Mouse (Mus musculus): ENCODE data around the gene Cyp19a1. TPM values are rescaled to one million over a fixed set of nuclear protein-coding genes. Genes with fewer than 3 reads are reported as not detected.

The Cyp19a1 gene
- total and polyA plus RNA-seq, 3 experiments, result not detected

DNA sequence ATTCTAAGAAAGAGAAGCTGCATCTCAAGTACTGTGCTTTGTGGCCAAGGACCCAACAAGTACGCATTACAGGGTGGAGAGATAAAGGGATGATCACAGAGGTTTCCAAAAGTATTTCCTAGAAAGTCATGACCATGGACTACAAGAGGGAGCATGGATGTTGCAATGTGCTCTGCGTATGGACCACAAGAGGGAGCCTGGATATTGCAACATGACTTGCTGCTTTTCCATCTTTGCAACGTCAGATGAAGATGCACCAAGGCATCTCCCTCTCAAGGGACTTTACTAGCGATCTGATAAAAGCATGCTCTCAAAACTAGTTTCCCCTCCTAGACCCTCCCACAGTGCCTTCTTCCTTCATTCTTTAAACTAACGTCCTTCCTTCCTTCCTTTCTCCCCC lies 98.4 kb downstream of the Cyp19a1 start:
- no peak for DNase-seq

DNA sequence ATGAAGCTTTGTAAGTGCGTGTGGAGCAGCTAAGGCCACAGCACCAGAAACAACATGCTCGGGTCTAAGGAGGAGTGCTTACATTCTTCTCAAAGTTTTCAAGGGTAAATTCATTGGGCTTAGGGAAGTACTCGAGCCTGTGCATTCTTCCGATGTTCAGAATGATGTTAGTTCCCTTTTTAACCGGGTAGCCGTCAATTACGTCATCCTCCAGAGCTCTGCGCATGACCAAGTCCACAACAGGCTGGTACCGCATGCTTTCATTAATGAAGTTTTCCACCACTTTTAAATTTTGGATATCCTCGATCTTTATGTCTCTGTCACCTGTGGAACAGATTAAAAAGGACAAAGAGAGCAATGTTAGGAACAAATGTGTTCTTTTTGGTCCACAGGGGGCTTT lies 99.5 kb downstream of the Cyp19a1 start:
- no peak for DNase-seq

DNA sequence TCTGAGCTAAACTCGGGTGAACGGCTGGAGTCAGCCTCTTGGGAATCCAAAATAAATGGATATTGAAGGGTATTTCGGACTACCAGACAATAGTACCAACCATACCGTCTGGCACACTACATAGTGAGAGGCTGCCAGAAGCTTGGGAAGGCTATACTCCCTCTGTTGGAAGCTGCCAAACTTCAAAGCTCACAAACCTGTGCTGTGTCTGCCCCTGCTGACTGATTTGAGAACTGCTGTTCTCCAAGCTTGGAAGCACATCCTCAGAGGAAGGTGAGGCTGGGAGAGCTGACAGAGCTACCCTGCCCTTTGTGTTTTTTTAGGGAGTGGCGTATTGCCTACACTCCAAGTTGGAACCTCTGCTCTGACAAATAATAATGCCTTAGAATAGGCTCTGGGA lies 104.8 kb downstream of the Cyp19a1 start:
- DNase-seq, result peak; percentile 13

DNA sequence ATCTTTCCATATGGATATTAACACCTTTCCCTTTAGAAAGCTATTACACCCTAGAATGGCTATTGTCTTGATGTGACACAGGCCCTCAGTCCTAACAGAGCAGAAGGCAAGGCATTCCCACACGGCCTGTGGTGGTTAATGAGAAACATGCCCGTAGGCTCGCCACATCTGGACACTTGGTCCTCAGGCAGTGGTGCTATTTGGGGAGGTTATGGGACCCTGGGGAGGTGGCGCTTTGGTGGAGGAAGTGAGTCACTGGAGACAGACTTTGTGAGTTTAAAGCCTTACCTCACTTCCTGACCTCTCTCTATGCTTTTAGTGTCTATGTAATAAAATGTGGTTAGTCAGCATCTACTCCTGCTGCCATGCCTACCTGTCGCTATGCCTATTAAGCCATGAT lies 114.2 kb downstream of the Cyp19a1 start:
- no peak for DNase-seq

DNA sequence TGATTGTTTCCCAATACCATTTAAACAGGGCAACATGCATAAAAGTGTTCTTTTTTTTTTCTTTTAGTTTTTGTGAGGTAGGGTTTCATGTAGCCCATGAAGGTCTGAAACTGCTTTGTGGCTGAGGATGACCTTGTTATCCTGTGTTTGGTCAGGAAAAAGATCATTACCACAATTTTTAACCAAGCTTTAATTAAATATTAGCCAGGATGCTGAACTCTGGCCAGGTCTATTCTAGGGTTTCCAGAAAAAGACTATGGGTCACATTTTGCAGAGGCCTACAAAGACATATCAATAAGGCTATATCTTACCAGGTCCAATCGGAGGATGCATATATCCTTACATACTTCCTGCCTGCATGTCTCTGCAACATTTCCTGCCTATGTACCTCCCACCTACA lies 128.7 kb downstream of the Cyp19a1 start:
- no peak for DNase-seq

Other genes starting within 250 kb of the Cyp19a1 start
- gene Tnfaip8l3, start 199.7 kb downstream of the Cyp19a1 start, total RNA-seq (2021), result 1 to 10 TPM in 1 of 2 experiments, under 1 TPM in 1; 0.09 to 1.0 TPM
- gene Tnfaip8l3, start 199.7 kb downstream of the Cyp19a1 start, polyA plus RNA-seq (2012; rRNA removed), result 0.04 and 0.06 TPM in 2 replicates
- gene Gldn, start 18.4 kb upstream of the Cyp19a1 start, total RNA-seq (2021), result 1 to 10 TPM; 5.5 to 7.5 TPM
- 0.88 and 1.1 TPM in 2 replicates for gene Gldn, start 18.4 kb upstream of the Cyp19a1 start, polyA plus RNA-seq (2012; rRNA removed)
- gene Dmxl2, start 233.5 kb upstream of the Cyp19a1 start, total RNA-seq (2021), result 10 to 100 TPM; 15.0 to 15.9 TPM
- gene Dmxl2, start 233.5 kb upstream of the Cyp19a1 start, polyA plus RNA-seq (2012; rRNA removed), result 0.81 and 1.5 TPM in 2 replicates